Mouse (Mus musculus): ENCODE data around the gene Hist2h2bb.
"Not testable (repeated sequence)": the region's sequence is repeated elsewhere in the genome, so short reads cannot be mapped to it uniquely, and the experiment has no call there.

The Hist2h2bb gene

GRCm38 (mm10) chr3:96239949-96240798, 29.4 kb upstream of the Hist2h2bb start, which contains the start of gene Hist2h2aa2:
Gene Hist2h2aa2 (minus strand): TSS chr3:96240276.
- peak; percentile 96 to 98 for DNase-seq (ENCODE audit: low spot score in 2 of 2)

GRCm38 (mm10) chr3:96240799-96241197, 28.8 kb upstream of the Hist2h2bb start:
- no peak for DNase-seq (ENCODE audit: low spot score in 2 of 2)

GRCm38 (mm10) chr3:96243921-96244572, 25.5 kb upstream of the Hist2h2bb start:
- DNase-seq (ENCODE audit: low spot score in 2 of 2): no peak

- peak; percentile 79 to 89 for DNase-seq (ENCODE audit: low spot score in 2 of 2)
Measured at GRCm38 (mm10) chr3:96245003-96245886, 24.3 kb upstream of the Hist2h2bb start, which contains the start of gene Hist2h2aa1. Gene Hist2h2aa1 (plus strand): TSS chr3:96245497.

GRCm38 (mm10) chr3:96246018-96246417, 23.5 kb upstream of the Hist2h2bb start:
- not testable (repeated sequence) for DNase-seq (ENCODE audit: low spot score in 2 of 2)

GRCm38 (mm10) chr3:96246427-96246856, 23.1 kb upstream of the Hist2h2bb start, which contains the start of gene Hist2h3c1:
Gene Hist2h3c1 (plus strand): TSS chr3:96246685.
- DNase-seq (ENCODE audit: low spot score in 2 of 2): not testable (repeated sequence)

- DNase-seq (ENCODE audit: low spot score in 2 of 2): no peak
Measured at GRCm38 (mm10) chr3:96247356-96248140, 22.0 kb upstream of the Hist2h2bb start.

GRCm38 (mm10) chr3:96248141-96249033, 21.2 kb upstream of the Hist2h2bb start:
- no peak for DNase-seq (ENCODE audit: low spot score in 2 of 2)

GRCm38 (mm10) chr3:96249034-96249345, 20.6 kb upstream of the Hist2h2bb start:
- no peak for DNase-seq (ENCODE audit: low spot score in 2 of 2)

- no peak for DNase-seq (ENCODE audit: low spot score in 2 of 2)
Measured at GRCm38 (mm10) chr3:96250890-96251289, 18.7 kb upstream of the Hist2h2bb start.

- DNase-seq (ENCODE audit: low spot score in 2 of 2): no peak
Measured at GRCm38 (mm10) chr3:96251787-96252186, 17.8 kb upstream of the Hist2h2bb start.

GRCm38 (mm10) chr3:96254683-96255355, 14.7 kb upstream of the Hist2h2bb start:
- DNase-seq (ENCODE audit: low spot score in 2 of 2): no peak

- no peak for DNase-seq (ENCODE audit: low spot score in 2 of 2)
Measured at GRCm38 (mm10) chr3:96255926-96256593, 13.5 kb upstream of the Hist2h2bb start.

- DNase-seq (ENCODE audit: low spot score in 2 of 2): no peak
Measured at GRCm38 (mm10) chr3:96257190-96257589, 12.4 kb upstream of the Hist2h2bb start.

GRCm38 (mm10) chr3:96260220-96260619, 9.3 kb upstream of the Hist2h2bb start:
- no peak for DNase-seq (ENCODE audit: low spot score in 2 of 2)

- no peak for DNase-seq (ENCODE audit: low spot score in 2 of 2)
Measured at GRCm38 (mm10) chr3:96261623-96262022, 7.9 kb upstream of the Hist2h2bb start.

GRCm38 (mm10) chr3:96262216-96262875, 7.2 kb upstream of the Hist2h2bb start:
- DNase-seq (ENCODE audit: low spot score in 2 of 2): peak; percentile 80 to 85

- DNase-seq (ENCODE audit: low spot score in 2 of 2): peak; percentile 99
Measured at GRCm38 (mm10) chr3:96262979-96263550, 6.5 kb upstream of the Hist2h2bb start, which contains the start of gene Hist2h4. Gene Hist2h4 (minus strand): TSS chr3:96263311.
